Mouse (Mus musculus) cerebellum, adult 11 months (tissue): ENCODE results near the gene Gm17469.
"Not testable (repeated sequence)": the region's sequence is repeated elsewhere in the genome, so short reads cannot be mapped to it uniquely, and the experiment has no call there.

Experiments used
- DNase-seq: peaks from one replicate; pipeline ENCODE4 v3.0.0; 2022

Gm17469 gene

DNA sequence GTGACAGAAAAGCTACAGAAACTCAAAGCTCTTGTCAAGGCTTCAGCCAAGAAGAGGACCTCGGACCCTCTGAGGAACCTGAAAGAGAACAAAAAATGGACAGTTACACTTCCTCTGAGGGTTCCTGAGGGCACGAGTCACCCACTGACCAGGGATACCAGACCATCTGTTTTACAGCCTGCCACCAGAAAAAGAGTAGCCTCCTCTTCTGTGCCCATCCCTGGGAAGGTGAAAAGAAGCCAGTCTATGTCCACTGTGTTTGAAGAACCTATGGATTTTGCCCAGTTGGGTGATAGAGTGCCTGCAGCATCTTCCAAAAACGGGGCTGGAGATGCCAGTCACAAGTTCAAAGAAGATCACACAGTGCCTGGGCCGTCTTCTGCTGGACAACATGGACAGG is at the start of gene Gm17469:
TSS of gene Gm17469 (plus strand) at position 301 of the 400 bp plus-strand sequence.
- DNase-seq, result not testable (repeated sequence)
